Mouse (Mus musculus): ENCODE results near the gene Mbd6. TPM values are rescaled to one million over a fixed set of nuclear protein-coding genes. Genes with fewer than 3 reads are reported as not detected.
A peak's percentile ranks its signal among the peaks of the same experiment; 100 is the strongest.

The Mbd6 gene
- total RNA-seq, 2 experiments from 2014 or later: 47.7 to 51.5 TPM

GRCm38 (mm10) chr10:127290307-127290929, 1.6 kb upstream of the Mbd6 start:
- peak; percentile 100 for DNase-seq
- intact Hi-C loops (cut with DNase I): no loop called here

GRCm38 (mm10) chr10:127289573-127290191, 864 bp upstream of the Mbd6 start:
- DNase-seq: peak; percentile 91
- intact Hi-C loops (cut with DNase I): no loop called here

GRCm38 (mm10) chr10:127288328-127288799, 454 bp downstream of the Mbd6 start:
- intact Hi-C loops (cut with DNase I): no loop called here
- peak; percentile 61 for DNase-seq

GRCm38 (mm10) chr10:127287936-127288293, 903 bp downstream of the Mbd6 start:
- no peak for DNase-seq
- intact Hi-C loops (cut with DNase I): no loop called here

GRCm38 (mm10) chr10:127287271-127287935, 1.4 kb downstream of the Mbd6 start:
- intact Hi-C loops (cut with DNase I): no loop called here
- DNase-seq: no peak

GRCm38 (mm10) chr10:127286730-127287129, 2.1 kb downstream of the Mbd6 start:
- intact Hi-C loops (cut with DNase I): no loop called here

GRCm38 (mm10) chr10:127286194-127286593, 2.6 kb downstream of the Mbd6 start:
- intact Hi-C loops (cut with DNase I): no loop called here
- DNase-seq: no peak

More at GRCm38 (mm10) chr10:127286730-127287129, 2.1 kb downstream of the Mbd6 start:
- DNase-seq: no peak

GRCm38 (mm10) chr10:127285644-127286043, 3.2 kb downstream of the Mbd6 start:
- intact Hi-C loops (cut with DNase I): no loop called here

GRCm38 (mm10) chr10:127284724-127285500, 3.9 kb downstream of the Mbd6 start:
- intact Hi-C loops (cut with DNase I): no loop called here
- no peak for DNase-seq

More at GRCm38 (mm10) chr10:127285644-127286043, 3.2 kb downstream of the Mbd6 start:
- no peak for DNase-seq

GRCm38 (mm10) chr10:127284105-127284622, 4.7 kb downstream of the Mbd6 start:
- intact Hi-C loops (cut with DNase I): no loop called here

GRCm38 (mm10) chr10:127282620-127283215, 6.1 kb downstream of the Mbd6 start:
- intact Hi-C loops (cut with DNase I): no loop called here
- no peak for DNase-seq

More at GRCm38 (mm10) chr10:127284105-127284622, 4.7 kb downstream of the Mbd6 start:
- DNase-seq: no peak

- intact Hi-C loops (cut with DNase I): no loop called here
- no peak for DNase-seq
Measured at GRCm38 (mm10) chr10:127281316-127281715, 7.5 kb downstream of the Mbd6 start.

- intact Hi-C loops (cut with DNase I): no loop called here
- DNase-seq: no peak
Measured at GRCm38 (mm10) chr10:127279730-127280129, 9.1 kb downstream of the Mbd6 start.

- intact Hi-C loops (cut with DNase I): no loop called here
- DNase-seq: no peak
Measured at GRCm38 (mm10) chr10:127274261-127275022, 14.4 kb downstream of the Mbd6 start.

GRCm38 (mm10) chr10:127272371-127272770, 16.4 kb downstream of the Mbd6 start:
- intact Hi-C loops (cut with DNase I): no loop called here
- DNase-seq: no peak

- no peak for DNase-seq
- intact Hi-C loops (cut with DNase I): no loop called here
Measured at GRCm38 (mm10) chr10:127269884-127270283, 18.9 kb downstream of the Mbd6 start.

GRCm38 (mm10) chr10:127269036-127269435, 19.8 kb downstream of the Mbd6 start:
- intact Hi-C loops (cut with DNase I): no loop called here
- DNase-seq: no peak

GRCm38 (mm10) chr10:127268401-127268800, 20.4 kb downstream of the Mbd6 start:
- DNase-seq: no peak
- intact Hi-C loops (cut with DNase I): no loop called here

GRCm38 (mm10) chr10:127267318-127267717, 21.5 kb downstream of the Mbd6 start:
- intact Hi-C loops (cut with DNase I): no loop called here
- DNase-seq: no peak

All from left cerebral cortex, postnatal 4 days (tissue).